Mouse (Mus musculus) hindbrain, postnatal 0 days (tissue): Measurements from ENCODE around the gene Colgalt2. TPM values are rescaled to one million over a fixed set of nuclear protein-coding genes. Genes with fewer than 3 reads are reported as not detected.

ENCODE experiments used
- ATAC-seq: fragments of 200-750 bp; cut with Nextera tagmentation; 2 replicates; pipeline ENCODE4 v1.8.0; 2017; ENCODE audit warnings: mild to moderate bottlenecking, moderate TSS enrichment, moderate library complexity
- DNase-seq: peaks from one replicate; pipeline ENCODE4 v3.0.0-alpha.2; 2015; ENCODE audit warnings: low spot score
- H3K27ac ChIP-seq: fragments of 300-500 bp; sonication (generic); 2 replicates; pipeline ENCODE4 v1.5.1; 2014; ENCODE audit warnings: mild to moderate bottlenecking
- H3K27me3 ChIP-seq: fragments of 300-500 bp; sonication (generic); 2 replicates; pipeline ENCODE4 v1.6.1; 2014; ENCODE audit warnings: low read length, mixed read lengths; ENCODE audit not compliant: insufficient read depth
- H3K36me3 ChIP-seq: fragments of 300-500 bp; sonication (generic); 2 replicates; pipeline ENCODE4 v1.6.1; 2014; ENCODE audit warnings: low read length, mixed read lengths; ENCODE audit not compliant: insufficient read depth
- H3K4me1 ChIP-seq: fragments of 300-500 bp; sonication (generic); 2 replicates; pipeline ENCODE4 v1.6.1; 2014; ENCODE audit warnings: antibody characterized with exemption, low read length, mixed read lengths; ENCODE audit not compliant: insufficient read depth
- H3K4me2 ChIP-seq: fragments of 300-500 bp; sonication (generic); 2 replicates; pipeline ENCODE4 v1.6.1; 2014; ENCODE audit warnings: low read depth, mild to moderate bottlenecking, low read length, moderate library complexity, mixed read lengths
- H3K4me3 ChIP-seq: fragments of 300-500 bp; sonication (generic); 2 replicates; pipeline ENCODE4 v1.5.1; 2014; ENCODE audit warnings: low read length
- H3K9ac ChIP-seq: fragments of 300-500 bp; sonication (generic); replicated peaks from 2 replicates; pipeline ENCODE4 v1.6.1; 2014; ENCODE audit warnings: mild to moderate bottlenecking, low read length, moderate library complexity, mixed read lengths
- H3K9me3 ChIP-seq: fragments of 300-500 bp; sonication (generic); 2 replicates; pipeline ENCODE4 v1.6.1; 2016; ENCODE audit warnings: low read length, mixed read lengths
- CTCF ChIP-seq: IDR thresholded peaks from 2 replicates; pipeline ENCODE4 v1.5.1; 2016; ENCODE audit warnings: antibody characterized with exemption, control low read depth, low read depth
- WGBS: fragments of 180-500 bp; shearing (Covaris S2); extraction: QIAGEN DNeasy Blood & Tissue Kit; methylation state at CpG from one replicate; pipeline ENCODE4 v1.1.7; 2014; 5-methylcytosine and 5-hydroxymethylcytosine counted together
- polyA plus RNA-seq: library from polyadenylated mRNA; unstranded; fragments of >200 nt; fragmentation: Nextera tagmentation; extraction: Ambion mirVana; gene quantifications from 2 replicates; pipeline ENCODE4 v1.2.1, GENCODE M21; 2015
- total RNA-seq: library from RNA; depleted of rRNA; stranded (reverse); fragments of >200 nt; gene quantifications from 2 replicates; pipeline ENCODE4 v1.2.3, GENCODE M21; 2014

Colgalt2 gene
- total and polyA plus RNA-seq, 2 experiments from 2014 or later: 3.4 to 6.6 TPM

- Histone ChIP-seq H3K36me3 (no peaks in the 10 kb centered on the region; the same call in 1 of the 2 replicates), H3K9me3 (no peaks in the 10 kb centered on the region), H3K4me1 (no peaks in the 10 kb centered on the region), H3K27ac (no peak overlapping the region), H3K9ac (no peak overlapping the region), H3K27me3 (no peaks in the 10 kb centered on the region), H3K4me3 (no peak overlapping the region), H3K4me2 (no peak overlapping the region)
- 89% methylated on average over 11 of the region's 11 CpGs for WGBS
- DNase-seq (no peak), ATAC-seq (no peak)
- no peak for TF ChIP-seq CTCF
These were observed 109.0 kb downstream of the Colgalt2 start for GRCm38 (mm10) chr1:152508481-152509220.

- H3K9me3 ChIP-seq: no peaks in the 10 kb centered on the region
- no peak overlapping the region for H3K4me2 ChIP-seq
- no peaks in the 10 kb centered on the region; the same call in 1 of the 2 replicates for H3K36me3 ChIP-seq
- no peak overlapping the region for H3K27ac ChIP-seq
- H3K4me3 ChIP-seq: no peak overlapping the region
- WGBS: 79% methylated on average over 4 of the region's 4 CpGs
- TF ChIP-seq CTCF: peak; percentile 93
- no peak overlapping the region for H3K9ac ChIP-seq
- H3K27me3 ChIP-seq: no peaks in the 10 kb centered on the region
- H3K4me1 ChIP-seq: no peaks in the 10 kb centered on the region
- ATAC-seq (peak; percentile 80), DNase-seq (peak; percentile 72)
These were observed 111.6 kb downstream of the Colgalt2 start for GRCm38 (mm10) chr1:152511237-152511636.

GRCm38 (mm10) chr1:152514256-152514655 is 114.6 kb downstream of the Colgalt2 start:
- H3K27me3 ChIP-seq: no peaks in the 10 kb centered on the region
- H3K36me3 ChIP-seq: peaks cover 3% of the 10 kb centered on the region; the same call in 1 of the 2 replicates
- no peak overlapping the region for H3K4me2 ChIP-seq
- no peaks in the 10 kb centered on the region for H3K9me3 ChIP-seq
- ATAC-seq: 0 out of 2 replicates have a peak, but pooled peaks have one; percentile 36
- no peak for TF ChIP-seq CTCF
- WGBS: 64% methylated on average over 4 of the region's 4 CpGs
- no peaks in the 10 kb centered on the region for H3K4me1 ChIP-seq
- DNase-seq: peak; percentile 10
- no peak overlapping the region for H3K4me3 ChIP-seq
- no peak overlapping the region for H3K27ac ChIP-seq
- no peak overlapping the region for H3K9ac ChIP-seq

GRCm38 (mm10) chr1:152517057-152517570 is 117.5 kb downstream of the Colgalt2 start:
- Histone ChIP-seq H3K4me1 (no peaks in the 10 kb centered on the region), H3K27me3 (no peaks in the 10 kb centered on the region), H3K4me3 (no peak overlapping the region), H3K27ac (no peak overlapping the region), H3K9ac (no peak overlapping the region), H3K36me3 (peaks cover 10% of the 10 kb centered on the region; the same call in 1 of the 2 replicates), H3K9me3 (no peaks in the 10 kb centered on the region), H3K4me2 (no peak overlapping the region)
- WGBS: 81% methylated on average over 4 of the region's 4 CpGs
- no peak for TF ChIP-seq CTCF
- ATAC-seq: no peak
- DNase-seq: no peak

- 89% methylated on average over 8 of the region's 8 CpGs for WGBS
- Histone ChIP-seq H3K4me1 (no peaks in the 10 kb centered on the region), H3K4me2 (no peak overlapping the region), H3K27ac (no peak overlapping the region), H3K36me3 (peaks cover 15% of the 10 kb centered on the region), H3K9me3 (no peaks in the 10 kb centered on the region), H3K27me3 (no peaks in the 10 kb centered on the region), H3K9ac (no peak overlapping the region), H3K4me3 (no peak overlapping the region)
- no peak for TF ChIP-seq CTCF
- ATAC-seq (no peak), DNase-seq (no peak)
These were observed 119.3 kb downstream of the Colgalt2 start for GRCm38 (mm10) chr1:152518971-152519370.

- no peak overlapping the region for H3K9ac ChIP-seq
- peaks cover 15% of the 10 kb centered on the region for H3K36me3 ChIP-seq
- H3K4me1 ChIP-seq: peaks cover 3% of the 10 kb centered on the region; the same call in 1 of the 2 replicates
- DNase-seq: peak; percentile 73
- peak; percentile 39; the same call in 1 of the 2 replicates for ATAC-seq
- H3K4me2 ChIP-seq: no peak overlapping the region
- no peaks in the 10 kb centered on the region for H3K27me3 ChIP-seq
- H3K4me3 ChIP-seq: no peak overlapping the region
- WGBS: 80% methylated on average over 16 of the region's 16 CpGs
- no peaks in the 10 kb centered on the region for H3K9me3 ChIP-seq
- no peak overlapping the region for H3K27ac ChIP-seq
- TF ChIP-seq CTCF: peak; percentile 78
These were observed 121.4 kb downstream of the Colgalt2 start for GRCm38 (mm10) chr1:152520798-152521575.
